ENCODE assay signal across 7 mouse cellular contexts in genomic region chr10:99619421-99620151, GRCm38 (mm10).
DNase-seq lines count a peak whose midpoint lies in the region.

No protein-coding gene starts in this region.

- peak overlapping the region; percentile 14 for H3K4me3 ChIP-seq in megakaryocyte, embryonic 14.5 days (replicated peaks)

- no peaks in the 10 kb centered on the region for H3K36me3 ChIP-seq in megakaryocyte, embryonic 14.5 days (replicated peaks; ENCODE audit: low read length)

- no peaks in the 10 kb centered on the region for H3K9me3 ChIP-seq in megakaryocyte, embryonic 14.5 days

- peak; percentile 46 for DNase-seq in WW6 (ENCODE audit: low read depth, low spot score)
- DNase-seq in cerebellum, adult 8-10 months = peak; percentile 52
- peak; percentile 52 to 89 for DNase-seq in frontal cortex, adult 2 months (ENCODE audit: extremely low spot score in 1 of 2, low spot score in 1 of 2)
- peak; percentile 83 for DNase-seq in hindlimb bud, embryonic 11.5 days (ENCODE audit: extremely low spot score, low read depth, low spot score)
- DNase-seq in left cerebral cortex, adult 18-20 months (ENCODE audit: low spot score in 2 of 2) = peak; percentile 82
- DNase-seq in right cerebral cortex, postnatal 4 days = peak; percentile 83

- no peaks in the 10 kb centered on the region for H3K4me1 ChIP-seq in megakaryocyte, embryonic 14.5 days

- H3K27me3 ChIP-seq in megakaryocyte, embryonic 14.5 days (replicated peaks) = peaks cover 4% of the 10 kb centered on the region

Comparison
In these comparisons a context has a peak if more than half of its experiments do, and no peak if none do; other contexts are left out.
1. Peak in every context shown above with its lines: DNase-seq and H3K4me3 ChIP-seq.